Mouse (Mus musculus) adrenal gland, postnatal 10 days (tissue): ENCODE measurements at regions not wholly inside any gene's neighbourhood (a gene's known extent, or its start where the extent isn't known, plus 50 kb on each side); places are given as distances from the start of the nearest gene placed in this dataset.

Experiments
- DNase-seq: peaks from one replicate; pipeline ENCODE4 v3.0.0; 2021; ENCODE audit warnings: mixed read lengths

DNA sequence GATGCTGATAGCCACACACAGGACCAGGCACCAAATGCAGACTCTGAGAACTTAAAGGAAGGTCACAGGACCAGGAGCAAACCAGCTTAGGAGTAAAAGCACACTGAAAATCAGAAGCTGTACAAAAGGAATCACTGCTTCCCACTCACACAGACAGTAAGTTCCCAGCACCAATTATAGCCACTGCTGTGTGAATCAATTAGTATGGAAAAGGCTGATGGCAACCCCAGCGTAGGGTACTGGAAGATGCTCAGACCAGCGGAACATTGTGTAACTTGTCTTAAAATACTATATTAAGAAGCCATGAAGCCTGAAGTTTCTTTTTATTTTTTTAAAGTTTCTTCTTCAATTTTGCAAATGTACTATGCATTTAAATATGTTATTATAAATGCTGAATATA is 115.8 kb downstream of the Lnpk start:
- no peak for DNase-seq

GRCm38 (mm10) chr2:74461211-74461844 is 117.9 kb downstream of the Lnpk start:
- no peak for DNase-seq

DNA sequence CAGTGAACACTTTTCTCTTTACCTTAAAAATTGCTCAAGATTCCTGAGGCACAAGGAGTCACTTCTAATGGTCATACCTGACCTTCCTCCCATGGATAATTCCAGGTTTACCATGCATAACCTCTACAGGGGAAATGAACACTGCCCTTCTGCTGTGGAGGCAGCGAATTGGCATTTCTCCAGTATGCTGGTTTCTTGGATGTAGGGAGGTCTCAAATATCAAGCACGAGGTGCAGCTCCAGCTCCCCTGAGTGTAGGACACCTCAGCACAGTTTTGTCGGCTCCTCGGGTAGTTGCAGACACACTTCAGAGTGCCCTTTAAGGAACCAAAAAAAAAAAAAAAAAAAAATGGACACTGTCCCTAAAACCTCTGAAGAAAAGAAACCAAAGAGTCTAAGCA is 124.8 kb downstream of the Lnpk start:
- DNase-seq: no peak

- no peak for DNase-seq
These were observed 126.6 kb downstream of the Lnpk start for GRCm38 (mm10) chr2:74452679-74453078.

DNA sequence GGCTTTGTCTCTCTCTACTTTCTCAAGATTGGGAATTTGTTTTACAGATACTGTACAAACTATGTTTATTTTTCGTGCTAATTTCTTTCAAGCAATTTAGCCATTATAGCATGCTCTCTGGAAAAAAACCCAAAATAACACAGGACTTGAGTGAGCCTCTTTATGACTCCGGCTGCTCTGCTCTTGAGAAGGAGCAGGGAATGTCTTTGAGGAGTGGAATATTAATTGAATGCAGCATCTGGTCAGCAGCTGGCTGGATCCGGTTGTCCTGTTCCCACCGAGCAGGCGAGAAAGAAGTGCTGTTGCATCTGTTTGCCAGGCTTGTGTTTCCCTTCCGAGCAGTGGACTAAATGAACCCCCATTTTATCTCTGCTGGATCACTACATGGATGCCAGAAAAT is 127.7 kb downstream of the Lnpk start:
- DNase-seq: no peak

DNA sequence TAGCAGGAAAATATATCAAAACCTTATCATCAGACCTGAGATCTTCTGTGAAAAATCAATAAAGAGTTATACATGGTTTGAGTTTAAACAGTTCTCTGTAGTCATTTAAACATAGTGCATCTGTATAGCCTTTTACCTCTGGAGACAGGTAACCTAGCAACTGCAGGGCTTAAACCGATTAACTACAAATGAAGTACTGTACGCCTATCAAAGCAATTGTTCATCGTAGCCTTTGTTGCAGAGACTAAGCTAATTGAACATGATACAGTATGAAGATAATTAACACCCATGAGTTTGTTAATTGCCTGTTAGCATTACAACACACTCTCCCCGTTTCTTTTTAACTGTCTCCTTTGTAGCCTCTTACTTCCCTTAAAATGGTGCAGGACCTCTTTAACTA is 128.2 kb downstream of the Lnpk start:
- DNase-seq: no peak

- DNase-seq: no peak
These were observed 129.0 kb downstream of the Lnpk start for GRCm38 (mm10) chr2:74450064-74450765.

DNA sequence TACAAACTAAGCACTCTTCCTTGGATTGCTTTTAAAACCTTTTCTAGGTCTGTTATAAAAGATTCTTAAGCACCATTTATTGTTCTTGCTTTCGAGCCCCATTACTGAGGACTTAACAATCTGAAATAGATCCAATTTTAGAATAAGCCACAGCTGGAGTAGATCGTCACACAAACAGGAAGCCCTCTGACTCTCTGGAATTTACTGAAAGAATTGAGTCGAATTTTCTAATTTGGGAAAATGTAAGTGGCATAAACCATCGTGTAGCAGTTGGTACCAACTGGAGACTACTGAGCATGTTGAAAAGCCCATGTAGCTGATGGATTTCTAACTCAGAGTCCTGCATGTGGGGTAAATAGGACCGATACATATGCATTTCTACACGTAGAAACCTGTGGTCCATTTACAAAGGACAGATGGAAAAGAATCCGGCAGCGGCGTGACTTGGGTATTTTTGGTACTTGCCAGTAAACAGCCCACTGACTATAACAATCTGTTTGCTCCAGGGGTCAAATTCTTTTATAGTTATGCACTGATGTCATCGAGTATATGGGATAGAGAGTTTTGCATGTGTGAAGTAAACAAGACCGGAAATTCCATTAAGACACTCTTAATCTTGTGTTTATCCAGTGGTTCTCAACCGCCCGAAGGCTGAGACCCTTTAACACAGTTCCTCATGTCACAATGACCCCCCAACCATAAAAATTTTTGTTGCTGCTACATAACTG is 143.9 kb downstream of the Lnpk start:
- DNase-seq: no peak

- no peak for DNase-seq
These were observed 152.5 kb downstream of the Lnpk start for GRCm38 (mm10) chr2:74426746-74427145.

DNA sequence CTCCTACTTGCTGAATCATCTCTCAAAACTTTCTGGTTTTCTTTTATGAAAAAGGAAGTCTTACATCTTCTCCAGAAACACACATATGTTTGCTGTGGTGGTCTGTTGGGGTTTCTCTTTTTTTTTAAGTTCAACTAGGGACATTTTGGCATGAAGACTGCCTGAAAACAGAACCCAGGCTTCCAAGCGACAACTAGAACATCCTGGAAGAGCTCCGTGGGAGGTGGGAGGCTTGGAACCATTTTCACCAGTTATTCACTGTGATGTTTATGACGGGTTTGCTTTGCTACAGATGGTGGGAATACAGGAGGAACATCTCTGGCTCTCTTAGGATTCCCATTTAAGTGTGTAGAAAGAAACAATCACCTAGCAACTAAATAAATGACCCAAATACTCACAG is 154.5 kb downstream of the Lnpk start:
- no peak for DNase-seq

DNA sequence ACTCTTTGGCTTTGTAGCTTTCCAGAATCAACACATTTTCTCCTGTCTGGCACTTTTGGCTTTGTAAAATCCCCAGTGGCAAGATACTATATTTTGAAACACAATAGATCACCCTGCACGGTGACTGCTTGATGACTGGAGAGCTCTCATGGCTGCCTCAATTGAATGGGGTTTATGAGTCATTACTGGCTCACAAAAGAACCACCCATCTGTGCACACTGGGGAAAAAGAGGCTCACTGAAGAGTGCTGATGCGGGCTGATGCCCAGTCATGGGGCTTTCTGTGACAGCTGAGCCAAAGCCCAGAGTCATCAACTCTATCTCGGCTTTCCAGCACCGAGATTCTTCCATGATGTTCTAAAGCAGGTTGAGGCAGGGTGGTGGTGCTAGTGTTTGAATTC is 163.1 kb downstream of the Lnpk start:
- DNase-seq: no peak

- DNase-seq: no peak
These were observed 164.5 kb downstream of the Lnpk start for GRCm38 (mm10) chr2:74414721-74415120.

DNA sequence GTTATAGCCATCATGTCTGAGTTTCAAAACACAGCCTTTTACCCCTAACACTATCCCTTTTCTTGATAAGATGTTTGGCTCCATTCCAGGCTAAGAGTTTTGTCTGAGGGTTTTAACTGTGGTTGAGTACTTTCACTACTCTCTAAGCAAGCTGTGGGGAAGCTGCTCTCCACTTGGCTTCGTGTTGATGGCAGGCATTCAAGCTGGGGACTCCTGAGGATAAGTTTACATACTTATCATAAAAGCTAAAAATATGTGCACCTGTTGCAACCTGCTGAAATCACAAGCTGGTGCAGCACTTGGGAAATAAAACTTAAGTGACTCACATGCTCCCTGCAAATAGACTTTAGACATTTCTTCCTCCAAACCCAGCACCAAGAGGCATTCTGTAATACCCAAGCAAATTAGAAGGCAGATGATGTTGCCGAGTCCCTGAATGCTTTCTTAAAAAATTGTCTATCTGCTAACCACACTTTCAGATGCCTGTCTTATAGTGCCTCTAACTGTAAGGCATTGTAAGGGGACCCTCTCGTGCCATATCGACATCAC is 169.3 kb downstream of the Lnpk start:
- peak; percentile 7 for DNase-seq

DNA sequence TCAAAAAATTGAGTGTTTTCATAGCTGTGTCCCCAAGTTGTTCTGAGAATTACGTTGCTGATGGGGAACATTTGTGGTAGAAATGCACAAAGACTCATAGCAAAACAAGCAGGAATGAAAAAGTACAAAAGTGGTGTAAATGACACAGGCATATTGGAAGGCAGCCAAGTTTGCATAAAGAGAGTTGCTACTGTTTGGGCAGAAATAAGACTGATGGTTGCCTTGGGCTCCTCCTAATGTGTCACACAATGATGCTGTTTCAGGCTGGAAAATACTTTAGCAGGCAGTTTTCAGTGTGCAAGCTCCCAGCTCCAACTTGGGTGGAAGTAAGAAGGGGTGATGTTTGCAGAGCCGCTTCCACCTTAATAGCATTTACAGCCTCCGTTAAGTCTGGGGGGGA is 174.7 kb downstream of the Lnpk start:
- DNase-seq: no peak

- DNase-seq: no peak
These were observed 188.2 kb downstream of the Lnpk start for GRCm38 (mm10) chr2:74391064-74391463.

DNA sequence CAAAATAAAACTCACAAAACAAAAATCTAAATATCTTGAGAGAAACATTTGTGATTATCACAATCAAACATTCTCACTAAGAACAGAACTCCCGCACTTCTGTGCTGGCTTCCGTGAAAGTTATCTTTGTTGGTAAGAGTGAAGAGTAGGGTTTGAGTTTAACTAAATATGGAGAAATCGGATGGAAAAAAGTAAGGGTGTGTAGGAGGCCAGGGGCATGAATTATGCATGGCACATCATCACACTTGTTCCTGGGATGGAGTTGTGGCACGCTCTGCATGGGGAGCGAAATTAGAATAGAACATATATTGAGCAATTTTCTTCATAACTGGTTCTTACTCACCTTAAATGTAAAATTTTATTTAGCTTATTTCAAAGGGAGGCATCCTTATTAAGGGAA is 191.2 kb downstream of the Lnpk start:
- DNase-seq: no peak

GRCm38 (mm10) chr2:74384918-74385317 is 194.3 kb downstream of the Lnpk start:
- no peak for DNase-seq

GRCm38 (mm10) chr2:74380574-74381287 is 198.5 kb downstream of the Lnpk start:
- DNase-seq: no peak

- DNase-seq: no peak
These were observed 200.5 kb downstream of the Lnpk start for GRCm38 (mm10) chr2:74378709-74379108.

- DNase-seq: no peak
These were observed 205.3 kb downstream of the Lnpk start for GRCm38 (mm10) chr2:74373938-74374337.

DNA sequence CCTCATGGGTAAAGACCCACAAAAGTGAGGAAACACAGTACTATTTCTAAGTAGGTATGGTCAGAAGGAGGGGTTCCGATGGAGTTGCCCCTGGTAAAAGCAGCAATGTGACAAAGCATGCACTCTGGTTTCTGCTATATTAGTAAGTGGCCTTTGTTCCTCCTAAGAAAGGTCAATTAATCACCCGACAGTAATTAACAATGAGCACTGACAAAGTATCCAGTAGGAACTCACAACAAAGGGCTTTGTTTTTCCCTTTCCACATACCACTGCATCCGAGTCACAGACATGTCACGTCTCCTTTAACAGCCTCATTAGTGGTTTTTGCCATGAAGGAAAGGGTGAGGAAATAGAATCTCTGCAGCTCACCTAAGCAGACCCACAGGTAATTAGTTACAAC is 206.2 kb downstream of the Lnpk start:
- DNase-seq: no peak

- DNase-seq: no peak
These were observed 216.0 kb downstream of the Lnpk start for GRCm38 (mm10) chr2:74363255-74363654.

- no peak for DNase-seq
These were observed 224.6 kb downstream of the Lnpk start for GRCm38 (mm10) chr2:74354591-74354990.
